Mouse (Mus musculus): Measurements from ENCODE around the gene Tgfbr3. TPM values are rescaled to one million over a fixed set of nuclear protein-coding genes. Genes with fewer than 3 reads are reported as not detected.

Tgfbr3 gene
- polyA plus RNA-seq, 1 experiment from 2014 or later: 30.7 TPM

DNA sequence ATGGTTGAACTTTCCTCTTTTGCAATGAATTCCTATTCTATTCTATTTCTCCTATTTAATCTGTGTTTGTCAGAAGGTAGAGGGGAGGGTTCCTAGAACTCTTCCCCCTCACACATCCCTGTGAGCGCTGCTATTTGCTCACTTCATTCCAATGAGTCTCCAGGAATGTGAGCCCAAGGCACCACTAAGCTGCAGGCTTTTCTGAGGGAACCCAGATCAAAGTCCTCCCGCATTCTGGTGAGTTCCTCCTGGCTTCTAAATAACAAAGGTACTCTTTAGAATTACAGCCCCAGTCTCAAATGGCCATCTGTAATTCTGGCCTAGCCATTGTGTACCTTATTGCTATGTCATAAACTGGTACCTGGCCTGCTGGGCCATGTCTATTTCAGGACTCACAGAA lies 72.3 kb downstream of the Tgfbr3 start:
- no peak overlapping the region for H3K9ac ChIP-seq
- WGBS: 18% methylated on average over 2 of the region's 2 CpGs
- H3K9me3 ChIP-seq: no peaks in the 10 kb centered on the region
- no peaks in the 10 kb centered on the region for H3K27me3 ChIP-seq
- ATAC-seq (ENCODE audit: insufficient number of reproducible peaks, low FRiP score, low TSS enrichment, low read depth): no peak
- H3K4me2 ChIP-seq: no peak overlapping the region
- peaks cover 67% of the 10 kb centered on the region for H3K4me1 ChIP-seq
- no peak overlapping the region for H3K27ac ChIP-seq
- H3K4me3 ChIP-seq: no peak overlapping the region
- no peaks in the 10 kb centered on the region; the same call in 1 of the 2 replicates for H3K36me3 ChIP-seq

DNA sequence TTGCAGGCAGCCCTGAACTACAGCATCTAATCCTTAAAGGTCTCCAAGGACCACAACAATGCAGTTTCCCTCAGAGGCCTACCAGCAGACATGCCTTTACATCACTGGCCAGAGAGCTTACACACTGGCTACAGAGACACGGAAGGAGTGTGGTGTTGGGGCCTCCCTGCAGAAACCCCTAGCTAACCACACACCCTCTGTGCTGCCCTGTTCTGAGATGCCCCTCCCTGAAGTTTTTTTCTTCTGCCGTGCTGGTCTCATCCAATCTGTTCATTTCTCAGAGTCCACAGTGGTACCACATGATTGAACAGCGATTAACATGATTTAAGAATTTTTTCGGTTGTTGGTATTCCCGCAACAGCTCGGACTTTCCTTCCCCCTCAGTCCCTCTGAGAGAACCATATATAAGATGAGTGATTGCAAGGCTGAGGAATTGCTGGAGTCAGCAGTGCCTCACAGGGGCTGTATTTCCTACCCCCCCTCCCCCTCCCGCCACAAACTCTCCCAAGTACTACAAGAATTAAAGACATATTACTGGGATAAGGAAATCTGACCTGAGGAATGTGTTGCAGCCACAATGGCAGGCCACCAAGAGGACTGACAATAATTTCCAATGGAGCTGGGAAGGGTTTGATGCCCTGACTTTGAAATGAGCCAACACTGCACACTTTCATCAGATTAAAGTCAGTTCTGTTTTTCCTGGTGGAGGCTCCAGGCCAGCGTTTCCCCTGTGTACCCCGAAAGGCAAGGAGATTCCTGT lies 75.9 kb downstream of the Tgfbr3 start:
- 41% methylated on average over 9 of the region's 9 CpGs for WGBS
- peak overlapping the region; percentile 57 for H3K27ac ChIP-seq
- ATAC-seq (ENCODE audit: insufficient number of reproducible peaks, low FRiP score, low TSS enrichment, low read depth): peak; percentile 40; the same call in 1 of the 2 replicates
- no peak overlapping the region for H3K4me3 ChIP-seq
- H3K4me1 ChIP-seq: peaks cover 47% of the 10 kb centered on the region
- no peak overlapping the region for H3K4me2 ChIP-seq
- H3K9ac ChIP-seq: no peak overlapping the region
- no peaks in the 10 kb centered on the region for H3K9me3 ChIP-seq
- H3K36me3 ChIP-seq: no peaks in the 10 kb centered on the region; the same call in 1 of the 2 replicates
- H3K27me3 ChIP-seq: no peaks in the 10 kb centered on the region

DNA sequence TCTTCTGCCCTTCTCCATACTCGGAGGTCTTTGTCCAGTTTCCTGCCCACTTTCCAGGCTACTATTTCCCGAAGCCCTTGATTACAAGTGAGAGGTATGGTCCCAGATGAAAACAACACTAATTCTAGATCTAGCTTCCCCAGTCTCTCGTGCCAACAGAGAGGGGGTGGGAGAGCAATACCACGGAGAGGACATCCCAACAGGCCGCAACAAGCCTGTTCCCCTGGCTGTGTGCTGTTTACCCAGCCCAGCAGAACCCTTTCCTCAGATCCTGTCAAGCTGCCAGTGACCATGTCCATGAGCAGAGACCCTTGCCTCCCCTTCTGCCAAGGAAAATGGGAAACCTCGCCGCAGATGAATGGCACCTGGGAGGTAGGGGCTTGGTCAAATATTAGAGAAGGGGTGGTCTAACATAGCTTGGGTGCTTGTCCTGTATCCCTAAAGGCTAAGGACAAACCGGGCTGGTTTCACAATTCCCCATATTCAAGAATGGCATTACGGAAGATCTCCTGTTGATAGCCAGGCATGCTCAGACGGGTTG lies 77.5 kb downstream of the Tgfbr3 start:
- Histone ChIP-seq H3K4me1 (peaks cover 50% of the 10 kb centered on the region), H3K27me3 (no peaks in the 10 kb centered on the region), H3K36me3 (no peaks in the 10 kb centered on the region; the same call in 1 of the 2 replicates), H3K9me3 (no peaks in the 10 kb centered on the region), H3K9ac (no peak overlapping the region), H3K4me3 (no peak overlapping the region), H3K27ac (peak overlapping the region; percentile 64), H3K4me2 (no peak overlapping the region)
- ATAC-seq (ENCODE audit: insufficient number of reproducible peaks, low FRiP score, low TSS enrichment, low read depth): no peak
- WGBS: 69% methylated on average over 10 of the region's 10 CpGs

DNA sequence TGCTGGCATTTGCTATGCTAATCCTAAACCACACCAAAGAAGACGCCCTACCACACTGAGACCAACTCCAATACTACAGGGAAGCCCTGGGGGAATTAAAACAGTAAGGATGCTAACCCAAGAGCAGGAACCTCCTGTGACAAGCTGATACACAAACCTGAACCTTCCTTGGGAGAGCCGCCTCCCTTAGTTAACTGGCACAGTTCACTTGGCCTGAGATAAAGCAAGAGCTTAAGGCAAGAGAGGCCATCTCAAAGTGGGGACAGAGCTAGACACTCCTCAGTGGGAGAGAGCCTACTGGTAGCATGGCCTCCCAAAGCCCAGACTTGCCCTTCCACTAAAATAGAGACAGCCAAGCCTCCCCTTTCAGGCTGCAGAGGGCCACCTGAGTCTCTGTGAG lies 79.4 kb downstream of the Tgfbr3 start:
- WGBS: 86% methylated on average over 2 of the region's 2 CpGs
- Histone ChIP-seq H3K4me2 (no peak overlapping the region), H3K4me3 (no peak overlapping the region), H3K9me3 (no peaks in the 10 kb centered on the region), H3K9ac (no peak overlapping the region), H3K36me3 (no peaks in the 10 kb centered on the region; the same call in 1 of the 2 replicates), H3K27me3 (no peaks in the 10 kb centered on the region), H3K27ac (no peak overlapping the region), H3K4me1 (peaks cover 45% of the 10 kb centered on the region)
- no peak for ATAC-seq (ENCODE audit: insufficient number of reproducible peaks, low FRiP score, low TSS enrichment, low read depth)

DNA sequence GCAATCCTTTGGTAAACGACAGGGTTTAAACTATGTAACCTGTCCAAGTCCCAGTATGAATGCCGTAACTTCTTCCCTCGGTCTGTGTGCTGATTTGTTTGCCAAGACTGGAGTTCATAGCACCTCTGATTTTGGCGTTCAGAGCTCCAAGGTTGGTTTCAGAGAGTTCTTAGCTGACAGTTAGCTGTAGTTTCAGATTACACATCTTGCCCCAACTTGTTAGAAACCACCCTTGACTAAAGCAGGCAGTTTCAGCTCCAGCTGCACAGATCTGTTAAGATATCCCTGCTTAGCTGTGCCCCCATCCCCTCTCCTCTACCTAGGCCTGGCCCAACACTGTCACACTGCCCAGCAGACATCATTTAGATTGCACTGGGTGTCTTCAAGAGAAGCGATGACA lies 81.5 kb downstream of the Tgfbr3 start:
- Histone ChIP-seq H3K9me3 (no peaks in the 10 kb centered on the region), H3K4me3 (no peak overlapping the region), H3K27ac (peak overlapping the region; percentile 68), H3K36me3 (no peaks in the 10 kb centered on the region), H3K9ac (no peak overlapping the region), H3K4me2 (no peak overlapping the region), H3K4me1 (peaks cover 40% of the 10 kb centered on the region), H3K27me3 (no peaks in the 10 kb centered on the region)
- ATAC-seq (ENCODE audit: insufficient number of reproducible peaks, low FRiP score, low TSS enrichment, low read depth): no peak
- 30% methylated on average over 5 of the region's 5 CpGs for WGBS

DNA sequence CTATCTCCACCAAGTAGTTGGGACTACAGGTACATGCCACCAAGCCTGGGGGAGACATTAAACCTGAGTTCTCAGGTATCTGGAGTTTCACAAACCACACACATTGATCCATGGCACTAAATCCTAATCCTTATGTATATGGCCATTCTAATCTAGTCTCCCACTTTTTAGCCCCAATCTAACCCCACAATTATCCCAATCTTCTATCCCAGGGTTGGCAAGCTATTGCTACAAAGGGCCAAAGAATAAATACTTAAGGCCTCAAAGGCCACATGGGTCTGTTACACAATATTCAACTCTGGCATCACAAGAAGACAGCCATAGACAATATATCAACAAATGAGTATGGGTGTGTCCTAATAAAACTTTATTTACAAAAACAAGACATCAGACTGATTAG lies 85.1 kb downstream of the Tgfbr3 start:
- H3K4me3 ChIP-seq: no peak overlapping the region
- peaks cover 57% of the 10 kb centered on the region for H3K4me1 ChIP-seq
- no peak overlapping the region for H3K4me2 ChIP-seq
- H3K36me3 ChIP-seq: no peaks in the 10 kb centered on the region
- H3K9me3 ChIP-seq: no peaks in the 10 kb centered on the region
- no peak overlapping the region for H3K27ac ChIP-seq
- no peak for ATAC-seq (ENCODE audit: insufficient number of reproducible peaks, low FRiP score, low TSS enrichment, low read depth)
- no peaks in the 10 kb centered on the region for H3K27me3 ChIP-seq
- H3K9ac ChIP-seq: no peak overlapping the region

DNA sequence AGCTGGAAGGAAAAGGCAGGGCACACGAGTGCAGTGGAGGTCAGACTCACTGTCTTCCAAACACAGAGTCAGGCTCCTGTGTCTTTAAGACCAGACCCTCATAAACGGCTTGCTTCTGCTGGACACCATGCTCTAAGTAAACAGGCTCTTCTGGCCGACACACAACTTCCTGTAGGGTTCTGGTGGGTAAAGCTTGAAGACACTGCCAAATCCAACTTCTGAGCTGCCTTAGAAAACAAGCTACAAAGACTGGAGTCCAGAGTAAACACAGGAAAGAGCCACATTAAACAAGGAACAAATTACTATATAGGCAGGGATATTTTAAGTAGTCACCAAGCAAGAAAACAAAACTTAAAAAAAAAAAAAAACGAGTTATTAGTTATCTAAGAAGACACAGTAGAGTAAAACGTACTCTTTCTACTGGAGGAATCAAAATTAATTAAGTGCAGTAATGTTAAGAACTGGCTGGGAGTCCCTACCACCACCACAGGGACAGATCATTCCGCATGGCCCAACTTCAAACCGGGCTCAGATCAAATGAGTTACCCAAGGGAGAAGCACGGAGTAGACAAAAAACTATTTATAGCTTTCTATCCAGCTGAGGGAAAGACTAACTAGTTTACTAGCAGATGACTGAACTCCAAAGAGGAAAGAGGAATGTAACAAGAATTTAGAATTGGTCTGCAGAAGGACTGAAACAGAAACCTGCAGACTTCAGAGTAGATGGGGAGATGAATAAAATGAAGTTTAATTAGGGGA lies 86.4 kb downstream of the Tgfbr3 start:
- Histone ChIP-seq H3K9ac (no peak overlapping the region), H3K27me3 (no peaks in the 10 kb centered on the region), H3K27ac (peak overlapping the region; percentile 69), H3K36me3 (no peaks in the 10 kb centered on the region), H3K4me1 (peaks cover 56% of the 10 kb centered on the region), H3K4me3 (no peak overlapping the region), H3K4me2 (no peak overlapping the region; the same call in 1 of the 2 replicates), H3K9me3 (no peaks in the 10 kb centered on the region)
- ATAC-seq (ENCODE audit: insufficient number of reproducible peaks, low FRiP score, low TSS enrichment, low read depth): no peak
- 26% methylated on average over 8 of the region's 8 CpGs for WGBS

DNA sequence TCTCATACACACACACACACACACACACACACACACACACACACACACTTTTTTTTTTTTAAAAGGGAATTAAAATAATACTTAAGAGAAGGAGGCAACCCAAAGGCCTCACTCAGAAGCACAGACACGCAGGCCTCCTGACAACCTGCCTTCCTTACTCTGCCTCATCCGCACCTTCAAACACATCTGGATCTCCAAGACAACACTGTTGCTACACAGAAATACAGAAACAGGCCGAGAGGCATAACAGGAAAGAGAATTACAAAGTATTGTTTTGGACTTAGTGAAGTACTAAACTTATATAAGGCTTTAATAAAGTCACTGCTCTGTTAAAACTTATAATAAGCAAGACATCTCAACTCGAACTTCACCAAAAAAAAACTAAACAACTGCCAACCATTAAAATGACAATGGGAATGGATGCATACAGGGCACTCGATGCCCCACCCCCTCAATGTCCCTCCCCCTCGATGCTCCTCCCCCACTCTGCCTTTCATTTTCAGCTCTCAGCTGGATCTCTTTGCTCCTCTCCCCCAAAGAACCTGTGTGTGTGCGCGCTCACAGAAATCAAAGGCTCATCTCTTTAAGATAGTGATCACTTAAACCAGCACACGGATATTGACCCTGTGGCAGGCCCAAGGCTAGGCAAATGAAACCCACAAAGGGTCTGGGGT lies 87.8 kb downstream of the Tgfbr3 start:
- no peak for ATAC-seq (ENCODE audit: insufficient number of reproducible peaks, low FRiP score, low TSS enrichment, low read depth)
- WGBS: 59% methylated on average over 9 of the region's 9 CpGs
- H3K4me1 ChIP-seq: peaks cover 52% of the 10 kb centered on the region

DNA sequence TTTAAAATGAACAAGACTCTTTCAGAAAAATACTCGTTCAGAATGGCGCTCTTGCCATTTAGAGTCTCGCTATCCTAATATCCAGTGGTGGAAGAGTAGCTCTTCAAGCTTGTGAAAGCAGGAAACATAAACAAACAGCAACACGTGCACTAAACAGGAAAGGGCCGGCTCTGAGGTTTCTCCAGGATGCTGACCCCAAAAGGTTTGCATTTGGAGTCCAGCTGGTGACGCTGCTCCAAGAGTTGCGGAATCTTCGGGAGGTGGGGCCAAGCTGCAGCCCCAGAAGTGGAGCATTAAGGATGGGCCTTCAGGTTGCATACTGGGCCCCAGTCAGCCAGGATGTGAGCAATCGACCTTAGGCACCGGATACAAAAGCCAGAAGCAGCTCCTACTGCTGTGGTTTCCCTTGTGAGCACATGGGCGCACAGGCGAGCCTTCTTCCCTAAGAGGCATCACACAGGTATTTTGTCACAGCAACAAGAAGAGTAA lies 88.5 kb downstream of the Tgfbr3 start:
- 0 out of 2 replicates have a peak overlapping the region, but pooled peaks have one; percentile 26 for H3K4me2 ChIP-seq
- 0 out of 2 replicates have a peak, but pooled peaks have one; percentile 25 for ATAC-seq (ENCODE audit: insufficient number of reproducible peaks, low FRiP score, low TSS enrichment, low read depth)
- no peak overlapping the region for H3K4me3 ChIP-seq
- peaks cover 59% of the 10 kb centered on the region for H3K4me1 ChIP-seq
- H3K9ac ChIP-seq: no peak overlapping the region
- no peaks in the 10 kb centered on the region for H3K36me3 ChIP-seq
- H3K27me3 ChIP-seq: no peaks in the 10 kb centered on the region
- peak overlapping the region; percentile 76 for H3K27ac ChIP-seq
- 24% methylated on average over 12 of the region's 12 CpGs for WGBS
- no peaks in the 10 kb centered on the region for H3K9me3 ChIP-seq

More for the DNA sequence above, 87.8 kb downstream of the Tgfbr3 start:
- Histone ChIP-seq H3K4me2 (no peak overlapping the region), H3K36me3 (no peaks in the 10 kb centered on the region), H3K27me3 (no peaks in the 10 kb centered on the region), H3K9ac (no peak overlapping the region), H3K27ac (peak overlapping the region; percentile 76), H3K9me3 (no peaks in the 10 kb centered on the region), H3K4me3 (no peak overlapping the region)

DNA sequence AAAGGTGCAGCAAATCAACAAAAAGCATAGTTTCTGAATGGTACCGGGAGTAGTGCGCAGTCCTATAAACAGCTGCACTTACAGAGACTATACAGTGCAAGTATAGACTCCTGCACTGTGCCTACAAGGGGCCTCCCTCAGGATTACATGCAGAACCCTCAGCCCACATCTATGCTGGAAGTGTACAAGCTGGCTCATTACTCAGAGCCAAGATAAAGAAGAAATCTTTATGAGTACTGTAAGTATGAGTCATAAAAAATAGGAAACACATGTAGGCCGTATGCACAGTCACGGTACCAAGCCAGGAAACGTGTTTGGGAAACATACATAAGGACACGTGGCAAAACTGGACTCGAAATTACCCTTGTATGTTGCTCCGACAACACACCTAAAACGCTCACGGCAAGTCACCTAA lies 89.2 kb downstream of the Tgfbr3 start:
- Histone ChIP-seq H3K27ac (peak overlapping the region; percentile 76), H3K4me1 (peaks cover 66% of the 10 kb centered on the region), H3K27me3 (no peaks in the 10 kb centered on the region), H3K4me3 (no peak overlapping the region), H3K9me3 (no peaks in the 10 kb centered on the region), H3K36me3 (no peaks in the 10 kb centered on the region), H3K4me2 (peak overlapping the region; percentile 26), H3K9ac (no peak overlapping the region)
- ATAC-seq (ENCODE audit: insufficient number of reproducible peaks, low FRiP score, low TSS enrichment, low read depth): peak; percentile 85
- WGBS: 18% methylated on average over 10 of the region's 10 CpGs

DNA sequence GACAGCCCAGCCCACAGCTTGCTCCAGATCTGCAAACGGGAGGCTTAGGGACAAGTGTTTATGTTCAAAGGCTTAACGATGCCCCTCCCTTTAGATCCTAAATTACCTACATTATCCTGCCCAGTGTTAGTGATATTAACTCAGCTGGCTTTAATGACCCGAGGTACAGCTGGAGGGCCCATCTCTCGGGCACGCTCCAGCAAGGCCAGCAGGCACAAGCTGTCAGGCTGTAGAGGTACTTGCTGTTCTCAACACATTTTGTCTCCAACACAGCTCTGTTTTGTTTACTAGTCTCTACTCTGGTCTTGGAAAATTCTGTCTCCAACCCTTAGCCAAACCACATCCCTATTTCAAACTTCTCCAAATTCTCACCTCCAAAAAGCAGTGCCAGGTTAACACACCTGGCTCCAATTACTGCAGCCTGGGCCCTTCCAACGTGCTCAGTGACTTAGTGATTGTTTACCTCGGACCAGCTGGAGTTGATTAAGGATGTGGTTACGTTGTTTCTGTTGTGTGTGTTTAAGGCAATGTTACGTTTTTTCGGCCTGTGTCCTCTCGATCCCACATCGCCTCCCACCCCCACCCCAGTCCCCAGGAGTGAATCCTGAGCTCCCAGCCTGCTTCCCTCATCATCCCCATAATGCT lies 93.6 kb downstream of the Tgfbr3 start:
- Histone ChIP-seq H3K4me3 (no peak overlapping the region), H3K36me3 (no peaks in the 10 kb centered on the region), H3K4me2 (0 out of 2 replicates have a peak overlapping the region, but pooled peaks have one; percentile 1), H3K9me3 (no peaks in the 10 kb centered on the region), H3K4me1 (peaks cover 47% of the 10 kb centered on the region), H3K27ac (peak overlapping the region; percentile 84), H3K9ac (no peak overlapping the region), H3K27me3 (no peaks in the 10 kb centered on the region)
- peak; percentile 57 for ATAC-seq (ENCODE audit: insufficient number of reproducible peaks, low FRiP score, low TSS enrichment, low read depth)
- 16% methylated on average over 12 of the region's 12 CpGs for WGBS

Data from limb, embryonic 15.5 days (tissue).